Mouse (Mus musculus) midbrain, postnatal 0 days (tissue): ENCODE measurements around the gene Arid1b. TPM values are rescaled to one million over a fixed set of nuclear protein-coding genes. Genes with fewer than 3 reads are reported as not detected.

Experiments
- ATAC-seq: fragments of 200-750 bp; cut with Nextera tagmentation; 2 replicates; pipeline ENCODE4 v1.8.0; 2017; ENCODE audit warnings: moderate number of reproducible peaks, mild to moderate bottlenecking, moderate TSS enrichment, moderate library complexity; ENCODE audit not compliant: low FRiP score
- DNase-seq: peaks from one replicate; pipeline ENCODE4 v3.0.0-alpha.2; 2015; ENCODE audit warnings: low spot score
- H3K27ac ChIP-seq: fragments of 300-500 bp; sonication (generic); 2 replicates; pipeline ENCODE4 v1.5.1; 2014; ENCODE audit warnings: low read depth, mild to moderate bottlenecking, low read length, mixed read lengths
- H3K27me3 ChIP-seq: fragments of 300-500 bp; sonication (generic); 2 replicates; pipeline ENCODE4 v1.6.1; 2014; ENCODE audit warnings: low read length, control low read depth, mixed read lengths; ENCODE audit not compliant: insufficient read depth
- H3K36me3 ChIP-seq: fragments of 300-500 bp; sonication (generic); 2 replicates; pipeline ENCODE4 v1.6.1; 2014; ENCODE audit warnings: low read length, control low read depth, mixed read lengths; ENCODE audit not compliant: insufficient read depth
- H3K4me1 ChIP-seq: fragments of 300-500 bp; sonication (generic); 2 replicates; pipeline ENCODE4 v1.6.1; 2014; ENCODE audit warnings: mild to moderate bottlenecking, control low read depth, antibody characterized with exemption, low read length, mixed read lengths; ENCODE audit not compliant: insufficient read depth
- H3K4me2 ChIP-seq: fragments of 300-500 bp; sonication (generic); 2 replicates; pipeline ENCODE4 v1.6.1; 2014; ENCODE audit warnings: low read depth, mild to moderate bottlenecking, low read length, mixed read lengths; ENCODE audit not compliant: poor library complexity, severe bottlenecking
- H3K4me3 ChIP-seq: fragments of 300-500 bp; sonication (generic); 2 replicates; pipeline ENCODE4 v1.5.1; 2014; ENCODE audit warnings: low read depth, mild to moderate bottlenecking, low read length, moderate library complexity
- H3K9ac ChIP-seq: fragments of 300-500 bp; sonication (generic); replicated peaks from 2 replicates; pipeline ENCODE4 v1.6.1; 2014; ENCODE audit warnings: mild to moderate bottlenecking, low read length, moderate library complexity, mixed read lengths; ENCODE audit not compliant: poor library complexity, severe bottlenecking
- H3K9me3 ChIP-seq: fragments of 300-500 bp; sonication (generic); 2 replicates; pipeline ENCODE4 v1.6.1; 2016; ENCODE audit warnings: low read length, control low read depth
- CTCF ChIP-seq: IDR thresholded peaks from 2 replicates; pipeline ENCODE4 v1.5.1; 2016; ENCODE audit warnings: antibody characterized with exemption, mild to moderate bottlenecking
- WGBS: fragments of 180-500 bp; shearing (Covaris S2); extraction: QIAGEN DNeasy Blood & Tissue Kit; methylation state at CpG from one replicate; pipeline ENCODE4 v1.1.7; 2014; 5-methylcytosine and 5-hydroxymethylcytosine counted together
- polyA plus RNA-seq: library from polyadenylated mRNA; unstranded; fragments of >200 nt; fragmentation: Nextera tagmentation; extraction: Ambion mirVana; gene quantifications from 2 replicates; pipeline ENCODE4 v1.2.1, GENCODE M21; 2015
- total RNA-seq: library from RNA; depleted of rRNA; stranded (reverse); fragments of >200 nt; gene quantifications from 2 replicates; pipeline ENCODE4 v1.2.3, GENCODE M21; 2014

Gene Arid1b
- total and polyA plus RNA-seq, 2 experiments from 2014 or later = 11.9 to 73.3 TPM

GRCm38 (mm10) chr17:5063471-5064176, 69.5 kb downstream of the Arid1b start:
- no peaks in the 10 kb centered on the region for H3K27me3 ChIP-seq
- peaks cover 11% of the 10 kb centered on the region for H3K4me1 ChIP-seq
- H3K36me3 ChIP-seq = no peaks in the 10 kb centered on the region
- no peaks in the 10 kb centered on the region for H3K9me3 ChIP-seq
- H3K4me2 ChIP-seq = no peak overlapping the region
- DNase-seq = no peak
- no peak overlapping the region for H3K27ac ChIP-seq
- 90% methylated on average over 9 of the region's 9 CpGs for WGBS
- no peak overlapping the region for H3K9ac ChIP-seq
- ATAC-seq = no peak
- TF ChIP-seq CTCF = no peak
- no peak overlapping the region for H3K4me3 ChIP-seq

DNA sequence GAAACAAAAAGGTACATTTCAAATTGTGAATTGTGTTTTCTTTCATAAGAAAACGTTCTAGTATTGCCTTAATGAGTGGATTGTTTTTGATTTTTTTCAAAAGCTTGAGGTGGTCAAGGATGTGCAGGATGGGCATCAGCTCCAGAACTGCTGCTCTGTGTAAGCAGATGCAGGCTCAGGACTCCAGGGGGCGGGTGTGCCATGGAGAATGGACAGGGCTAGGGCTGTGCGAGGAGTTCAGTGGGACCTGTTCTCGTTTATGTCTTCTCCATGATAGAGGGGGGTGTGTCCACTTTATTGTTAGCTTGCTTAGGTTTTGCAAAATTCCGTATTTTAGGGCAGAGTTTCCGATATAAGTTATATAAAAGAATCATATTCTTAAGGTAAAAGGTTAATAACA, 70.6 kb downstream of the Arid1b start:
- Histone ChIP-seq H3K36me3 (no peaks in the 10 kb centered on the region), H3K4me3 (no peak overlapping the region), H3K9me3 (no peaks in the 10 kb centered on the region), H3K27ac (no peak overlapping the region), H3K27me3 (no peaks in the 10 kb centered on the region), H3K4me1 (no peaks in the 10 kb centered on the region; the same call in 1 of the 2 replicates), H3K9ac (no peak overlapping the region), H3K4me2 (no peak overlapping the region)
- WGBS = 92% methylated on average over 6 of the region's 6 CpGs
- TF ChIP-seq CTCF = peak; percentile 26
- no peak for DNase-seq
- no peak for ATAC-seq

DNA sequence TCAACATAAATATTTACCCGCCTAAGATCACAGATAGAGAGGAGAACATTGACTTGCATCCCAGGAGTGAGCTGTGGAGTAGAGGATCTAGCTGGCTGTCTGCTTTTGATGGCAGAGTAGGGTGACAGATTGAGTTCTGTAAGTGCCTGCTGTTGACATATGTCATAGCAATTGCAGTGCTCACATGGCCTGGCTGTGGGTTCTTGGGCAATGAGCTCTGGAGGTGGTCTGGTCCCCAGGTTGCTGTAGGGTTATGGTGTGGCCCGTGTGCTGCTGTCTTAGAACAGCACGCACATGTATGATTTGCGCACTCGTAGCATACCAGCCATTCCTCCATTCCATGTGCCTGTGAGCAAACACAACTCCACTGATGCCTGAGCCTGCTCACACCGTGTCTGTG, 71.1 kb downstream of the Arid1b start:
- H3K36me3 ChIP-seq = no peaks in the 10 kb centered on the region
- DNase-seq = no peak
- H3K9ac ChIP-seq = no peak overlapping the region
- WGBS = 93% methylated on average over 6 of the region's 6 CpGs
- no peak for TF ChIP-seq CTCF
- no peak overlapping the region for H3K4me2 ChIP-seq
- no peak overlapping the region for H3K4me3 ChIP-seq
- no peak overlapping the region for H3K27ac ChIP-seq
- H3K27me3 ChIP-seq = no peaks in the 10 kb centered on the region
- H3K4me1 ChIP-seq = no peaks in the 10 kb centered on the region; the same call in 1 of the 2 replicates
- no peak for ATAC-seq
- H3K9me3 ChIP-seq = no peaks in the 10 kb centered on the region

- TF ChIP-seq CTCF = no peak
- Histone ChIP-seq H3K4me1 (no peaks in the 10 kb centered on the region; the same call in 1 of the 2 replicates), H3K36me3 (no peaks in the 10 kb centered on the region), H3K9me3 (no peaks in the 10 kb centered on the region), H3K9ac (no peak overlapping the region), H3K27ac (no peak overlapping the region), H3K4me2 (no peak overlapping the region), H3K4me3 (no peak overlapping the region), H3K27me3 (no peaks in the 10 kb centered on the region)
- 68% methylated on average over 8 of the region's 8 CpGs for WGBS
- DNase-seq (no peak), ATAC-seq (no peak)
Observed at GRCm38 (mm10) chr17:5066835-5067234, 72.7 kb downstream of the Arid1b start.

DNA sequence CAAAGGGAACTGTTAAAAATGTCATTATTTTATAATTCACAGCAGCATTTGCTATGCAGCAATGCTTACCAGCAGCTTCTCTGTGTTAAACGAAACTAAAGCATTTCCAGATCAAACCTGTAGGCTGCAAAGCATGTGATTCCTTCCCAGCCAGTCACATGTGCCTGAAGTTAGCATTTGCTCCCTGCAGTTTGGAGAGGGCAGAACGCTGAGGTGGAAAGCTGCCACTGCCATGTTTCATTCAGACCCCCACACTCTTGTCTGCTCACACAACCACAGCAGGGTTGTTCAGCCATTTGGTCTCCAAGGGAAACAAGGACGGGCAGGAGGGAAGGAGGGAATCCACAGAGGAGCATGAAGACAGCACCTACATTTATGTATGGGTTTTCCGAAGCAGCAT, 73.1 kb downstream of the Arid1b start:
- WGBS = 33% methylated on average over 4 of the region's 4 CpGs
- Histone ChIP-seq H3K9ac (no peak overlapping the region), H3K4me2 (no peak overlapping the region), H3K36me3 (no peaks in the 10 kb centered on the region), H3K9me3 (no peaks in the 10 kb centered on the region), H3K4me1 (no peaks in the 10 kb centered on the region; the same call in 1 of the 2 replicates), H3K27ac (no peak overlapping the region), H3K4me3 (no peak overlapping the region), H3K27me3 (no peaks in the 10 kb centered on the region)
- TF ChIP-seq CTCF = peak; percentile 24; the same call in 1 of the 2 replicates
- no peak for DNase-seq
- peak; percentile 49; the same call in 1 of the 2 replicates for ATAC-seq

DNA sequence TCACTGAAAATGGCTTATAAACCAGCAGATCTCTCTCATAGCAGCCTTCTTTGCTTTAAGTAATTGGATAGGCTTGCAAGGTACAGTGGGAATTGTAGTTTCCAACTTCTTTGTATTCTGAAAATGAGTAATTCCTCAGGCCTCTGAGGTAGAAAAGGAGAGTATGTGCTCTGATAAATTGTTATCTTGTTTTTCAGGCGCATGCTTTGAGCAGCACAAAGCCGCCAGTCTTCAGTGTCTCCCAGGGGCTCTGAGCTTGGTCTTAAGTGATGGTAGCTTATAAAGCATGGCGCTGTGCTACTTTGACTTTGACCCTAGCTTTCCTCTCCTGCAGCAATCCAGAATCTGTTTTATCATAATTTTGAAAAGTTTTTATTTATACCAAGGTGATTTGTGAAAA, 76.3 kb downstream of the Arid1b start:
- no peak for TF ChIP-seq CTCF
- no peak for ATAC-seq
- WGBS = 79% methylated on average over 3 of the region's 3 CpGs
- H3K9me3 ChIP-seq = no peaks in the 10 kb centered on the region
- no peak overlapping the region for H3K9ac ChIP-seq
- H3K27me3 ChIP-seq = no peaks in the 10 kb centered on the region
- no peaks in the 10 kb centered on the region for H3K36me3 ChIP-seq
- H3K27ac ChIP-seq = no peak overlapping the region
- DNase-seq = no peak
- H3K4me1 ChIP-seq = no peaks in the 10 kb centered on the region; the same call in 1 of the 2 replicates
- H3K4me2 ChIP-seq = no peak overlapping the region
- no peak overlapping the region for H3K4me3 ChIP-seq
